ENCODE assay signal across 11 mouse cellular contexts in the genomic region with DNA sequence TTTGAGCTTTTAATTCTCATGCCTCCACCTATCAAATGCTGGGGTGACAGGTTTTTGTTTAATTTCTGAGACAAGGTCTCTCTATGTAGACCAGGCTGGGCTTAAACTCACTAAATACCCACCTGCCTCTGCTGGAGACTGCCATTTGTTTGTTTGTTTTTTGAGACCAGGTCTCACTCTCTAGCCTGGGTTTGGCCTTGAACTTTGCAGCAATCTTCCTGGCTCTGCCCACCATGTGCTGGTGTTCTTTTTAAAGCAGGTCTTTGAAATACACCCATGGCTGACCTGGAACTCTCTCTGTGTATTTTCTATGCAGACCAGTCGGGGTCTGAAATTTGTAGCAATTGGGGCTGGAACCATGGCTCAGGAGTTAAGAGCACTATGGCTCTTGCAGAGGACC.
"Had no signal": no experiment of that assay in that cellular context is flagged by ENCODE, and none has a peak within 500 bp of the region (broad histone marks: within the 10 kb centered on the region; RNA-seq: fewer than 3 reads in every experiment).

No protein-coding gene starts in this region.

- H3K27ac ChIP-seq: kidney, embryonic 15.5 days; limb, embryonic 12.5 days; liver, embryonic 15.5 days; midbrain, embryonic 12.5 days had no signal

- ATAC-seq: intestine, embryonic 16.5 days had no signal

- DNase-seq: kidney, adult 2 months; lung, embryonic 14.5 days; right cerebral cortex, adult 18-20 months; right cerebral cortex, postnatal 25 days; thymus, postnatal 36 days had no signal

- H3K9me3 ChIP-seq: kidney, embryonic 15.5 days; liver, embryonic 15.5 days; midbrain, embryonic 12.5 days had no signal

- H3K4me3 ChIP-seq: liver, embryonic 15.5 days; myocyte had no signal

- H3K9ac ChIP-seq: liver, embryonic 15.5 days; lung, embryonic 14.5 days had no signal
